Mouse (Mus musculus): Measurements from ENCODE around the gene L1cam. TPM values are rescaled to one million over a fixed set of nuclear protein-coding genes. Genes with fewer than 3 reads are reported as not detected.

Gene L1cam
- 10 to 100 TPM; 10.1 to 16.6 TPM for polyA plus RNA-seq (2017; shearing (Covaris generic))

GRCm38 (mm10) chrX:73895719-73896118, at the start of gene L1cam:
L1cam (minus strand) TSS chrX:73896105.

GRCm38 (mm10) chrX:73930402-73931062, 34.6 kb upstream of the L1cam start, which contains the start of gene Renbp:
Renbp (minus strand) TSS chrX:73930850.

GRCm38 (mm10) chrX:73921823-73922549, 26.1 kb upstream of the L1cam start, which contains the start of the genes Arhgap4 and Naa10:
Arhgap4 (minus strand) TSS chrX:73921870.
Naa10 (minus strand) TSS chrX:73921944.

GRCm38 (mm10) chrX:73891551-73892152, 4.3 kb downstream of the L1cam start, which contains the start of gene Avpr2:
Avpr2 (plus strand) TSS chrX:73892102.

GRCm38 (mm10) chrX:73824185-73825151, 71.4 kb downstream of the L1cam start, which contains the start of gene Pdzd4:
Pdzd4 (minus strand) TSS chrX:73824969.

Other genes with a start within 250 kb of the L1cam start
- 1 to 10 TPM; 1.2 to 3.8 TPM for gene Pnck, start 236.0 kb downstream of the L1cam start, polyA plus RNA-seq (2017; shearing (Covaris generic))
- under 1 TPM; 0.18 to 0.76 TPM for gene Slc6a8, start 223.0 kb downstream of the L1cam start, polyA plus RNA-seq (2017; shearing (Covaris generic))
- 100 to 1,000 TPM; 306 to 323 TPM for gene Bcap31, start 179.9 kb downstream of the L1cam start, polyA plus RNA-seq (2017; shearing (Covaris generic))
- gene Abcd1, start 179.5 kb downstream of the L1cam start, polyA plus RNA-seq (2017; shearing (Covaris generic)) = 10 to 100 TPM; 35.5 to 44.6 TPM
- gene Plxnb3, start 139.0 kb downstream of the L1cam start, polyA plus RNA-seq (2017; shearing (Covaris generic)) = under 1 TPM in 1 of 2 experiments, not detected in 1; 0.06 TPM
- gene Srpk3, start 121.7 kb downstream of the L1cam start, polyA plus RNA-seq (2017; shearing (Covaris generic)) = 1 to 10 TPM in 1 of 2 experiments, under 1 TPM in 1; 0.48 to 1.1 TPM
- gene Idh3g, start 109.2 kb downstream of the L1cam start, polyA plus RNA-seq (2017; shearing (Covaris generic)) = 100 to 1,000 TPM; 200 to 231 TPM
- 100 to 1,000 TPM; 210 to 242 TPM for gene Ssr4, start 109.1 kb downstream of the L1cam start, polyA plus RNA-seq (2017; shearing (Covaris generic))
- under 1 TPM; 0.12 to 0.60 TPM for gene Pdzd4, start 71.1 kb downstream of the L1cam start, polyA plus RNA-seq (2017; shearing (Covaris generic))
- 1 to 10 TPM; 2.7 to 3.1 TPM for gene Avpr2, start 4.0 kb downstream of the L1cam start, polyA plus RNA-seq (2017; shearing (Covaris generic))
- 100 to 1,000 TPM; 174 to 277 TPM for gene Arhgap4, start 25.8 kb upstream of the L1cam start, polyA plus RNA-seq (2017; shearing (Covaris generic))
- gene Naa10, start 25.8 kb upstream of the L1cam start, polyA plus RNA-seq (2017; shearing (Covaris generic)) = 100 to 1,000 TPM; 226 to 247 TPM
- 10 to 100 TPM in 1 of 2 experiments, 1 to 10 TPM in 1; 8.5 to 12.2 TPM for gene Renbp, start 34.7 kb upstream of the L1cam start, polyA plus RNA-seq (2017; shearing (Covaris generic))
- 10 to 100 TPM; 25.4 to 45.1 TPM for gene Hcfc1, start 70.3 kb upstream of the L1cam start, polyA plus RNA-seq (2017; shearing (Covaris generic))
- 100 to 1,000 TPM; 147 to 160 TPM for gene Irak1, start 127.8 kb upstream of the L1cam start, polyA plus RNA-seq (2017; shearing (Covaris generic))
- not detected for gene Opn1mw, start 231.4 kb upstream of the L1cam start, polyA plus RNA-seq (2017; shearing (Covaris generic))
- gene Mecp2, start 239.3 kb upstream of the L1cam start, polyA plus RNA-seq (2017; shearing (Covaris generic)) = 10 to 100 TPM; 27.2 to 34.9 TPM